Mouse (Mus musculus) small intestine, adult 2 months (tissue): ENCODE data around the gene Wnt11.

ENCODE experiments used
- CTCF ChIP-seq: fragments of 200-500 bp; IDR thresholded peaks from 2 replicates; pipeline ENCODE4 v1.5.1; 2012; ENCODE audit warnings: low read depth, mild to moderate bottlenecking, control low read depth, inconsistent platforms, low read length, moderate library complexity, mixed read lengths; ENCODE audit not compliant: insufficient replicate concordance, insufficient read length; ENCODE audit errors: extremely low read depth
- POLR2A ChIP-seq: fragments of 200-500 bp; IDR thresholded peaks from 2 replicates; pipeline ENCODE4 v1.6.1; 2012; ENCODE audit warnings: low read depth, mild to moderate bottlenecking, control low read depth, inconsistent platforms, low read length, moderate library complexity

DNA sequence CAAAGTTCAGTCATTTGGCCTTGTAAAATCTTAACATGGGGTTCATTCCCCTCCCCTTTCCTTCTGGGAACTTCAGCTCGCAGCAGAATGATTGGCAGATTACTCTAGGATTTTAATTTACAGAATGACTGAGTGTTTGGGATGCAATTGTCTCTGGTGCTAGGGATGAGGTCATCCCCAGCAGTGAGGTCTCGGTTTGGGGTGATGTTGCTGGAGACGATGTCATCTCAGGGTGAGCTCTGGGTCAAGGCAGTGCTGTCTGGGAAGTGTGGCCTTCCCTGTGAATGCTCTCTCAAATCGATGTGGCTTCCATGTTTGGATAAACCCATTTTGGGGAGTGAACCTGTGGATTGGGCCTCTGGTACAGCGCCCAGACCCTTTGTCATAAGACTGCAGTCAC, 41.1 kb upstream of the Wnt11 start:
- TF ChIP-seq POLR2A (no peak), CTCF (no peak)
